Comparison of ENCODE assay signal across 9 mouse cellular contexts in genomic region chr5:53429683-53430477, GRCm38 (mm10). TPM values are rescaled to one million over a fixed set of nuclear protein-coding genes. Genes with fewer than 3 reads are reported as not detected.
DNase-seq lines count a peak whose midpoint lies in the region; ATAC-seq and TF ChIP-seq lines count a peak whose summit lies in the region.
"Had no signal": no experiment of that assay in that cellular context is flagged by ENCODE, and none has a peak within 500 bp of the region (broad histone marks: within the 10 kb centered on the region; RNA-seq: fewer than 3 reads in every experiment).

No protein-coding gene starts in this region.

- no peaks in the 10 kb centered on the region for H3K79me3 ChIP-seq in C2C12 (ENCODE audit: low read depth)

- H3K9ac ChIP-seq in lung, embryonic 14.5 days: no peak overlapping the region
- H3K9ac ChIP-seq: forebrain, embryonic 13.5 days had no signal

- no peak overlapping the region for H3ac ChIP-seq in C2C12 (ENCODE audit: control insufficient read depth, insufficient read length, low read depth)

- H3K27me3 ChIP-seq in C2C12 (ENCODE audit: control insufficient read depth, insufficient read depth, insufficient read length): no peaks in the 10 kb centered on the region
- no peaks in the 10 kb centered on the region for H3K27me3 ChIP-seq in lung, embryonic 14.5 days (ENCODE audit: insufficient read depth, low read length)
- H3K27me3 ChIP-seq: forebrain, embryonic 13.5 days had no signal

- DNase-seq in 3T3-L1 (ENCODE audit: low read depth, low spot score): peak; percentile 96
- peak; percentile 82 to 83 for DNase-seq in heart, adult 9 months (ENCODE audit: low spot score in 2 of 2)
- peak; percentile 98 for DNase-seq in lung, embryonic 14.5 days
- DNase-seq in left cerebral cortex, adult 2 months (ENCODE audit: extremely low spot score in 1 of 2, low spot score in 2 of 2): no peak
- DNase-seq in thymus, postnatal 14 days: no peak
- DNase-seq: thymus, postnatal 25 days had no signal

- H3K9me3 ChIP-seq in lung, embryonic 14.5 days (ENCODE audit: low read depth, low read length): no peaks in the 10 kb centered on the region
- H3K9me3 ChIP-seq: forebrain, embryonic 13.5 days had no signal

- TF ChIP-seq CTCF in C2C12 (IDR thresholded peaks at IDR 0.05; ENCODE audit: control insufficient read depth, insufficient read depth, insufficient read length): no peak
- no peak for TF ChIP-seq CTCF in lung, embryonic 14.5 days (IDR thresholded peaks at IDR 0.05; ENCODE audit: low read depth)
- TF ChIP-seq CTCF in left cerebral cortex, adult 2 months (IDR thresholded peaks at IDR 0.05): no peak

- intact Hi-C loops in left cerebral cortex, adult 2 months (cut with DNase I): no loop called here

- peak; percentile 96 for ATAC-seq in lung, embryonic 14.5 days (ENCODE audit: insufficient read depth)
- no peak for ATAC-seq in erythroid progenitor cell, adult 5-6 weeks (replicated peaks; ENCODE audit: low FRiP score, poor library complexity, severe bottlenecking)
- ATAC-seq: forebrain, embryonic 13.5 days had no signal

- 43% methylated on average over 10 of the region's 10 CpGs for WGBS in lung, embryonic 14.5 days

- no peaks in the 10 kb centered on the region for H3K36me3 ChIP-seq in C2C12 (ENCODE audit: control insufficient read depth, insufficient read depth)
- H3K36me3 ChIP-seq in lung, embryonic 14.5 days (ENCODE audit: insufficient read depth): no peaks in the 10 kb centered on the region

- peak overlapping the region; percentile 1; the same call in 1 of the 2 replicates for H3K4me2 ChIP-seq in lung, embryonic 14.5 days
- H3K4me2 ChIP-seq: forebrain, embryonic 13.5 days had no signal

- H3K4me1 ChIP-seq in lung, embryonic 14.5 days (ENCODE audit: insufficient read depth): no peaks in the 10 kb centered on the region
- H3K4me1 ChIP-seq: forebrain, embryonic 13.5 days had no signal

- H3K4me3 ChIP-seq in C2C12 (ENCODE audit: insufficient read depth, poor library complexity, severe bottlenecking): no peak overlapping the region
- H3K4me3 ChIP-seq in lung, embryonic 14.5 days (ENCODE audit: low read depth, low read length): no peak overlapping the region
- no peak overlapping the region for H3K4me3 ChIP-seq in left cerebral cortex, adult 2 months
- H3K4me3 ChIP-seq: forebrain, embryonic 13.5 days had no signal

- H3K27ac ChIP-seq in lung, embryonic 14.5 days (ENCODE audit: low read depth): peak overlapping the region; percentile 70
- no peak overlapping the region for H3K27ac ChIP-seq in left cerebral cortex, adult 2 months
- H3K27ac ChIP-seq: forebrain, embryonic 13.5 days had no signal

- no peaks in the 10 kb centered on the region for H3K79me2 ChIP-seq in C2C12 (ENCODE audit: control insufficient read depth, insufficient read depth)

TF ChIP-seq in C2C12, 6 proteins besides CTCF, POLR2A, EP300 and RAD21:
- TF ChIP-seq MAX (IDR thresholded peaks at IDR 0.05): no peak
- TF ChIP-seq CEBPB (IDR thresholded peaks at IDR 0.05; ENCODE audit: low read depth): peak; percentile 83
- TF ChIP-seq MYOG (IDR thresholded peaks at IDR 0.05; ENCODE audit: control insufficient read depth, extremely low read depth, insufficient read length): no peak
- no peak for TF ChIP-seq MYOD1 (IDR thresholded peaks at IDR 0.05; ENCODE audit: control insufficient read depth, insufficient read length, low read depth)
- TF ChIP-seq FOSL1 (IDR thresholded peaks at IDR 0.05; ENCODE audit: insufficient read depth, low read length, poor library complexity, severe bottlenecking): peak; percentile 65
- TF ChIP-seq USF1 (IDR thresholded peaks at IDR 0.05; ENCODE audit: low read depth): no peak

RNA-seq across cellular contexts. Expression of gene Rbpj, which starts 36.1 kb away (rescaled TPM):
- polyA plus RNA-seq in C2C12 (2012; fragmentation: generic; extraction: Trizol): 8.1 TPM
- 49.8 and 53.5 TPM in 2 replicates for polyA plus RNA-seq in lung, embryonic 14.5 days (2014; fragmentation: Nextera tagmentation; extraction: Ambion mirVana)
- 10 to 100 TPM; 32.8 to 33.2 TPM for total RNA-seq in left cerebral cortex, adult 2 months (2021)
- 23.1 and 28.5 TPM in 2 replicates for total RNA-seq in erythroid progenitor cell, adult 5-6 weeks (2015; ENCODE audit: low replicate concordance)
- 9.0 and 25.9 TPM in 2 replicates for total RNA-seq in erythroid progenitor cell, adult 5-6 weeks (2017; ENCODE audit: low replicate concordance)

Comparison
In these comparisons a context has a peak if more than half of its experiments do, and no peak if none do; other contexts are left out.
1. DNase-seq: peak in 3T3-L1 (single experiment), heart, adult 9 months (2 of 2) and lung, embryonic 14.5 days (single experiment); none in left cerebral cortex, adult 2 months (0 of 2) and thymus, postnatal 14 days (single experiment).